Mouse (Mus musculus) myocyte (in vitro differentiated cells): Measurements from ENCODE around the gene Smo.

Experiments used
- E2F4 ChIP-seq: IDR thresholded peaks from one replicate; pipeline ENCODE4 v1.6.1; 2011; ENCODE audit warnings: mild to moderate bottlenecking, control low read depth, moderate library complexity; ENCODE audit not compliant: insufficient read depth
- MYOD1 ChIP-seq, 3 experiments: IDR thresholded peaks; one replicate each; pipeline ENCODE4 v1.6.1; 2011; ENCODE audit warnings: control low read depth in 2 of 3, low read depth in 2 of 3, mild to moderate bottlenecking in 2 of 3, moderate library complexity in 1 of 3; ENCODE audit not compliant: insufficient read length in 2 of 3, control insufficient read depth in 1 of 3
- POLR2A ChIP-seq: IDR thresholded peaks from one replicate; pipeline ENCODE4 v1.6.1; 2011; ENCODE audit warnings: low read depth, mild to moderate bottlenecking, control low read depth, moderate library complexity; ENCODE audit not compliant: insufficient read length
- SRF ChIP-seq: IDR thresholded peaks from one replicate; pipeline ENCODE4 v1.6.1; 2011; ENCODE audit warnings: low read depth; ENCODE audit not compliant: control insufficient read depth, insufficient read length
- TCF3 ChIP-seq: IDR thresholded peaks from one replicate; pipeline ENCODE4 v1.6.1; 2011; ENCODE audit warnings: low read depth, control low read depth; ENCODE audit not compliant: insufficient read length
- USF1 ChIP-seq: IDR thresholded peaks from one replicate; pipeline ENCODE4 v1.6.1; 2011; ENCODE audit warnings: low read depth, mild to moderate bottlenecking, control low read depth, moderate library complexity

DNA sequence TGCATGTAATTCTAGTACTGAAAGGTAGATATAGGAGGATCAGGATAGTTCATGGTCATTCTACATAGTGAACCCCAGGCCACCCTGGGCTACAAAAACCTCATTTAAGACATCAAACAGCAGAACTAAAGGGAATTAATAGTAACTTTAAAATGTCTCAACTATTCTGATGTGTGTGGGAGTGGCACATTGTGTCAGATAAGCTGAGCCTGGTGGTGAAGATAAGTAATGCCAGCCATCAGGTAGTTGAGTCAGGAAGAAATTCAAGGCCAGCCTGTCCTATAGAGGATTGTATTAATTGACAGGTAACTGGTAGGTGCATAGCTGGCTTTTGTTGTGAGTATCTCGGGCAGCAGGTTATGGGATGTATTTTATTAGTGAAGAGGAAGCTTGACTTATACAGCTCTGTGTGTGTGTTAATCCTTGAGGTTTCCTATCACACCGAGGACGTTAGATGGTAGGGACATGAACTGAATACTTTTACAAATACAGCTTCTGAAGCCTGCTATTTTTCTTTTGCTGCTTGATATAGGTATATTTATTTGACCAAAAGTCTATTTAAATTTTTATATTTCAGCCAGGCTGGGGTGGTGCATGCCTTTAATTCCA lies 49.2 kb downstream of the Smo start:
- TF ChIP-seq USF1 = no peak
- no peak for TF ChIP-seq E2F4
- no peak for TF ChIP-seq TCF3
- TF ChIP-seq MYOD1 (IDR thresholded peaks at IDR 0.05; ENCODE audit: control insufficient read depth in 1 of 3, insufficient read length in 2 of 3, low read depth in 2 of 3) = no peak
- no peak for TF ChIP-seq POLR2A
- TF ChIP-seq SRF = no peak
